Mouse (Mus musculus) gastrocnemius, postnatal 4 days (tissue): ENCODE results near the gene Lhfp. TPM values are rescaled to one million over a fixed set of nuclear protein-coding genes. Genes with fewer than 3 reads are reported as not detected.
"Not testable (repeated sequence)": the region's sequence is repeated elsewhere in the genome, so short reads cannot be mapped to it uniquely, and the experiment has no call there.

ENCODE experiments used
- DNase-seq, 2 experiments: peaks; one replicate each; pipeline ENCODE4 v3.0.0; 2021 to 2022; ENCODE audit warnings: low spot score in 2 of 2, mixed read lengths in 2 of 2
- total RNA-seq, 2 experiments: library from RNA; stranded (reverse); gene quantifications; 2 replicates each; pipeline ENCODE4 v1.2.3; 2021

The Lhfp gene
- total RNA-seq, 2 experiments from 2014 or later, result 56.3 to 64.3 TPM

DNA sequence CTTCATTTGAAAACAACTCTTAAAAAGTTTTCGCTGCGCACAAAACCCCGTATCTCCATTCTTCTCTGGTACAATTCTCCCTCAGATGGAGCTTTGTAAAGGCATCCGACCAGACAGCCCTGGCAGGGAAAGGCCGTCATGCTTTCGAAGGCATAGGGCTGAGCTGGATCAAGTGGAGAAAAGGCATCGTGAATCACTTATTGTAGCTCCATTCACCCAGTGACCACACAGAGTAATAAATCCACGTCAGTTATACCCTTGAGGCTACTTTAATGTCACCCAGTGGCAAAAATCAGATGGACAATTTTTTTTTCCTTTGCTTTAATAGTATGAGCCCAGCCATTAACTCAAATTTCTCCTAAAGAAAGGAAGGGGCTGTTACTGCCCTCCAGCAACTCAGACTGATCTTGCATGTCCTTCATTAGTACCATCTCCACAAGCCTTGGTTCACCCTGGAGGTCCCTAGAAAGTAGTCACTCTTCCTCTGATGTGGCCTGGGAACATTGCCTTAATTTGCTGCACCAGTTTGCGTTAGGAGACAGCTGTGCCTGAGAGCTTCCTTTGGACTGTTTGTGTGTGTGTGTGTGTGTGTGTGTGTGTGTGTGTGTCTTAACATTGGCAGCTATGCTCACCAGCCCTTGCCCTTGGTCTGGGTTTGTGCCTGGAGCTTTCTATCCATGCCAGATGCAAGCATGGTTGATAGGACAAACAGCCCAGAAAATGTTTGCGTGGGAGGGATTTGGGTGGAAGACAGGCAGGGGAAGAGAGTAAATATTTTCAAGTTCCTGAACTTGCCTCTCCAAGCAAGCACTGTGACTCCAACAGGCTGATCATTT is 169.6 kb downstream of the Lhfp start:
- peak; percentile 31 to 62 for DNase-seq

DNA sequence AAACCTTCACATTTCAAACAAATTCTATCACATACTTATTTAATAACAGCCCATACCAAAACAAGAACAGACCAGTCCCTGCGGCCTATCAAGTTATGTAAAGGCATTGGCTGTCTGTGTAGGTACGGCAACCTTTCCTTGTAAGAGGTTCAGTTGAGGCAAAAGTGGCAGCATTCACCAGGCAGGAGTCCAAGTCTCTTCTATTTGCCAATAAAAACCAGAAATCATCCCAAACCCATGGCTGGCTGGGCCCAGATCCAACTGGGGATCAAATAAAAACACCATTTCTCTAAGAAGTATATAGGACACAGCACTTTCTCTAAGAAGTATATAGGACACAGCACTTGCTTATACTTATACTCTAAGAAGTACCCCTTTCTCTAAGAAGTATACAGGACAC is 171.3 kb downstream of the Lhfp start:
- DNase-seq, result no peak

DNA sequence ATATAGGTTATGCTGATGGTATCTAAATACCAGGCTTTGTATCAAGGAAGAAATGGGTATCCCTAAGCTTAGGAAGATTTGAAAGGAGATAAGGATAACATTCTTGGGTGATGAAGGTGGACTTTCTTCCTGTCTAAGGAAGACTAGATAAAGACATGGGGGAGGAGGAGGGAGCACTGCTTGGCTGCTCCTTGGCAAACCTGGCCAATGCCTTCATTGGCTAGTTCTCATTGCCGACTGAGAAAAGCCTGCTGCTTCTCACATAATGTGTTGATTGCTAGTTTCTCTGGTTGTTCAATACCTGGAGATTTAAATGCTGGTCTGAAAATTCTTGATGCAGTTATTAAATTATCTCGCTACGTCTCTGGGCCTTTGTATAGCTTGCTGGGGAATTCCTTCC is 172.0 kb downstream of the Lhfp start:
- DNase-seq, result no peak

DNA sequence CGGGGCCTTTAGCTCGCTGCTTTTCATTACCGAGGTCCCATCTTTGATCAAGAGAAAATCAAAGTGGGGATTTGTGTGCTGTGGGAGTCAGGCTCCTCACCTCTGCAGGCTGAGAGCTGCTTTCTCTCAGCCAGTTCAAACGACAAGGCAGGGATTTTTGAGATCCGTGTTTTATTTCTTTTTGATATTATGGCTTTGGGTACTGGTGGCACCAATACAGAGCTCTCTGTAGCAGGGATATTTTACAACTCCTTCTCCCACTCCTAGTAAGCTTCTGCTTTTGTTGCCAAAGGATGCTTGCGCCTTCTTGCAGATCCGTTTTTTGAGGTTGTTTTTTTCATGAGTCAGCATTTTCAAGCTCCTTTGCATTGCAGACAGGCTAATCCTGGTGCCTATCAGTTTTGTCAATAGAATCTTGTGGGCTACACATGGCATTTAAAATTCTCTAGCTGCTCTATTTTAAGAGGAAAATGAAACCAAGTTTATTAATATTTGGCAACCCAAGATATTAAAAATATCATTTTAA is 172.5 kb downstream of the Lhfp start:
- DNase-seq, result no peak

DNA sequence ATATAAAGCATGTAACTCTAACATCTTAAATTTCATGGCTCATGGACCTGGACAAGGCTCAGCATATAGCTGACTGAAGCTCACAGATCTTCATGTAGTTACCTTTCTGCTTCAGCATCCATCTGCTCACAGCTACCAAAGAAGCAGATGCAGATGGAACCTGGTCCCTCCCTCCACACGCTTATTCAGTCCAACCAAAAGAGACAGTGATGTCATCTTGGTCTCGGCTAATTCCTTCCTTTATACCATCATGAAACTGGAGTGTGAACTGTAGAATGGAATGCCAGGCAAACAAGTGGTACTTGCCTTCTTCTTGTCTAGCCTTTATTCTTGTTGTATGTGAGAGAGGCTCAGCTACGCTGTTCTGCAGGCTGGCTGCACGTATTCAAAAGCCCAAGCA is 173.1 kb downstream of the Lhfp start:
- no peak for DNase-seq

DNA sequence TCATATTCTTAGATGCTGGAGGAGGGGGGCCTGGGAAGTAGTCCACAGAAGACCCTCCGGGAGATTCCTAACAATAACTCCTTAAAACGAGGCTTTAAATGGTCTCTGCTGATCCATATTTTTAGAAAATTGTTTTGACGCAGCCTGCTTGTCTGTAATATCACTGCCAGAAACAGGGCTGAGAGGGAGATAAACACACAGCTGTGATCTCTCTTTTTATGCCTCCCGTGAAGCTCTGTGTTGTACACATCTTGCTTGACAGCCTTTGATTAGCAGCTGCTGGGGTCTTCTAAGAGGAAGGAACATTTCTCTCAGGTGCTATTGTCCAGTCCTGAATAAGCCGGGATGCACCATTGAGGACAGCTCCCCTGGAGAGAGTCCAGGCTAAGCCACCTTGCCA is 176.4 kb downstream of the Lhfp start:
- DNase-seq, result no peak

DNA sequence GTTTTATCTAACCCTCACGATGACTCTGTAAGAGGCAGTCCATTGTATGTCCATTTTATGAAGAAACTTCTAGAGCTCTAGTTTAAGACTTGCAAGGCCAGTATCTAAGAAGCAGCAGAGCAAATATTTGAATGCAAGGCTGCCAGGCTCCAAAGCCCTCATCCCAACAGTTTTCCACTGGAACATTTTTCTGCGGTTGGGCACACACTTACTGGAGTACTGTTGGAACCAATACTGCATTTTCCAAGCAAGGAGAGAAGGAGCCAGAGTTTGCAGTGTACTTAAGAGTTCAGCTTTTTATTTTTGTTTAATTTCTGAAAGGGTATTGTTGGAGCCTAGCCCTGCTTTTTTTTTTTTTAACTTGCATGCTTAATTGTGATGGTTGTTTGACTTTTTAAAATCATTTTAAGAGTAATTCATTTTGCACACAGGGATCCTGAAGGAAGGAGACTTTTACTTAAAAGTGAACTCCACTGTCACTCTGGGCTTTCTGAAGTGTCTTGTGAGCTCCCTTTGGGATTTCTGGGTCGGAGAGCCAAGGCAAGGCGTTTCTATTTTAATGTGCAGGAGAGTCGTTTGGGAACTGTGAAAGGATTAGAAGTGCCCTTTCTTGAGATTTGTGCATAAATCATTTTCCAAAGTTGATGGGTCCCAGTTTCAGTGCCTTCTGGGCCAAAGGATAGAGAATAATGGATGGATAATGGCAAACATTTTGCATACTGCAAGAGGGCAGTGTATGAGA is 180.4 kb downstream of the Lhfp start:
- no peak for DNase-seq

DNA sequence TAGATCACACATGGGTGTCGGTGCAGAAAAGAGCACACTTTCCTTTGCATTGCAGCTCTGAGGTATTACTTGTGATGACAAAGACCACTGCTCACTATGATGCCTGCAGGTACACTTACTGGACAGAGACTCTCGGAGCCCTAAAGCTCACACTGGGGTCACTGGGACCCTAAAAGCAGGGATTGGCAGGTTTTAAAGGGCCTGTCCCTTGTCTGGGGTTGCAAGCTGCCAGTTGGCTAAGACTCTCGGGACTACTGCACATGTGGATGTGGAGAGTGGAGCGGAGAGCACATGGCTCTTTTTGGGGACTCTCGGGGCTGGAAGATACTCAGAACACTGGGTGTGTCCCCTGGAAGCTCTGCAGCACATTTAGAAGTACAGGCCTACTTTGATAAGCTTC is 182.8 kb downstream of the Lhfp start:
- no peak for DNase-seq

DNA sequence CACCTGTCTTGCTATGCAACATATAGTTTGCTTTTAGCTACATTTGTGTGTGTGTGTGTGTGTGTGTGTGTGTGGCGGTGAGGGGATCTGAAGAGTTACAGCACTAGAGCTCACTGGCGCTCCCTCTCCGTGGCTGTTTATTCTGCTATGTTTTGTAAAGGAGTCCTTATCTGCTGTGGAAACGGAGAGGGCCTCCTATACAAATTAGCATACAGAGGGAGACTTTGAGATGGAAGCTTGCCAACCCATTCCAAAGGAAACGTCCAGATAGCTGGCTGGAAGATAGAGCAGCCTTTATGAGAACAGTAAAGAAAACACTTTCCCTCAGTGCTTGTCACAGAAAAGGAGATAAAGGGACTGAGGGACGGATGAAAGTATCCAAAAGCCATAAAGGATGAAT is 184.4 kb downstream of the Lhfp start:
- no peak for DNase-seq

DNA sequence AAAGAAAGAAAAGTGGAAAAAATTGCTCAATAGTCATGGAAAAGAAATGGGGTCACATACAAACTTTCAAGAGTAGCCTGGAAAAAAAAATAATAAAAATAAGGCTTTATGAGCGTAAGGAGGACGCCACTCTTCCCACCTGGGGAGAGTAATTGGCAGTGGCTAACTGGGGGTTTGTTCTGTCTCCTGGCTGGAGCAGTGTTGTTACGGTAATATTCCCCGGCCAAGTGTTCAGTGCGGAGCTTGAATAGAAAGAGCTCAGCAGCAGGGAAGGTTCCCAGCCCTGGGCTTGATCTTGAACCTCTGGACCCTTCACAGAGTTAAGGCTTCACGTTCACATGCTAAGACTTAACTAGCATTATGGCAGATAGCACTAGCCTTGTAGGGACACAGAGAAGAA is 184.9 kb downstream of the Lhfp start:
- DNase-seq, result no peak

DNA sequence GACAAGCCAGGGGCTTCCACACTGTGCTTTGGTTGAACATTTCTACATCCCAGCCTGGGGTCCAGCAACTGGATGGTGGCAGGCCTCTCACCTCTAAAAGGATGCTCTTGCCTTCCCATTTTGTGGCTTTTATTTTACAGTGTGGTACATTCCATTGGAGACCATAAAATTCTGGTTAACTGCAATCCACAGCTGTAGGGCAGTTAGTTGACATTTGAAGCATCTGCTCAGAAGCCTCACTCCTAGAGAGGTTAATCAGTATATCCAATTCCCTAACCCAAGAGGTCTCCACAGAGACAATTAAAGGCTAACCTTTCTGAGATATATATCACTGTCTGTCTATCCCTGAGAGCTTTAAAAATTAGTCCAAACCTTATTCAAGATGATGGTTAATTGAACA is 186.5 kb downstream of the Lhfp start:
- DNase-seq, result no peak

DNA sequence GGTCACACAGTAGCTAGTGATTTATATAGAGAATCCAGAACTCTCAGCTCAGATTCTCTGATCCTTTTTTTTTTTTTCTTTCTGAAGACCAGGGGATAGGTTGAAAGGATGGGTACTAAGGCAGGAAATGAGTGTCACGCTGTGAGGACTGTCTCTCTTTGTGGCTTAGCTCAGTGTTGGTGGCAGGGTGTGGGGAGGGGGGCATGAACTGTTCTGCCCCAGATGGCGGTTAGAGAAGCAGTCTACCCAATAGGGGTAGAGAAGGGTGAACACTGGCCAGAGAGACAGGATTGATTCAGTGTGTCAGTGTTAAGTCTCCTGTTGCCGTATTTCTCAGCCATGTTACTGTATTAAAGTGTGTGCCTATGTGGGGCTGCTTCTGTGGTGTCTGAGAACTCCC is 189.2 kb downstream of the Lhfp start:
- no peak for DNase-seq

DNA sequence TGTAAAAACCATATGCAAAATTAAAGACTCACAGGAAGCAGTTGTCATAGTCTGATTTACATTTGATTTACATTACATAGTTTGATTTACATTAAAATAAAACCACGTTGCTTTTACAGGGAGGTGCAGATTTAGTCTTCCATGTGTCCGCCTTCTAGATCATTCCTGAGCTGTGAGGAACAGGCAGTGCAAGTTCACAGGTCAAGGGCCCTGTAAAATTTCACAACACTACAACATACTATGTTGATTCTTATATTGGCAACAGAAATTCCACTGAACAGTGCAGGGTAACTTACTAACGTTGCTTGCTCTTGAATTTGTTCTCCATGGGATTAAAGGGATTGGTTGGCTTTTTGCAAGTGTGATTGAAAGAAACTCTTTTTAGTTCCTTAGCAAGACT is 189.8 kb downstream of the Lhfp start:
- no peak for DNase-seq

DNA sequence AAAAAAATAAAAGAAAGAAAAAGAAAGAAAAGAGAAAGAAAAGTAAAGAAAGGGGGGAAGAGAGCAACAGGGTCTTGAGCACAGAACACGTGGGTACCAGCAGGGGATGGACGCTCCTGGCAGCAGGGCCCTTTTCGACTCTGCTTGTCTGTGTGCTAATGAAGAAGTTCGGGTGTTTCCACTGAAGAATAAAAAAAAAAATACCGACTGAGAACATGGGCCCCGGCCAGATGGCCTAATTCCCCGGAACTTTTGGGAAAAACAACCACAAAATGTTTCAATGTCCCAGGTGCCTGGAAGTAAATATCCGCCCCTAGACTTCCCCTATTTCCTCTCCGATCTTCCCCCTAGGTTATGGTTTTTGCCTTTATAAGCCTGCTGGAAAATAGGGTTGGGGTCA is 191.1 kb downstream of the Lhfp start:
- DNase-seq, result not testable (repeated sequence)

DNA sequence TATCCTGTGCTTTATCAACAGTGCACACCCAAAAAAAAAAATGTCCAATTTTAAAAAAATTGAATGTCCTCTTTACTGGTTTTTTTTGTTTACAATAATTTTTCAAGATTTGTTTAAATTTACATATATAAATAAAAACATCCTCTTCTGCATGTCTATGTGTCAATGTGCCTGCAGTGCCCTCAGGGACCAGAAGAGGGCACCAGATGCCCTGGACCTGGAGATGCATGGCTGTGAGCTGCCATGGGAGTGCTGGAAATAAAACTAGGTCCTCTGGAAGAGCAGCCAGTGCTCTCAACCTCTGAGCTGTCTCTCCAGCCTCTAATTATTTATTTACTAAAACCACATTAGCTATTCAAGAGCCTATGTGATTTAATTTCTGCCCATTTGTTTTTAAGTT is 193.4 kb downstream of the Lhfp start:
- no peak for DNase-seq

DNA sequence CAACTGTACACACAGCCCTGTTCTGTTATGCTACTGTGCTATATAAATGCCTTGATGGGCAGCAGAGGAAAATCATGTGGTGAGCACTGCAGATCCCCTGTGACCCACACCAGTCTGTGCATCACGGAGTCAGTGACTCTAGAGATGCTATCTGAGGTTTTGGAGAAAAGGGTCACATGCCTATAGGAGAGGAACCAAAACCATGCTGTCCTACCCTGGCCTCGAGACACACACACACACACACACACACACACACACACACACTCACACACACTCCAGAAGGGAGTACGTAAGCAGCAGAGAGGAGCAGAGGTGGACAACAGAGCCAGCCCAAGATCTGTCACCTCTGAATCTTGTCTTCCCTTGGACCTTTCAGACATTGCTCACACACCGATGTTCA is 195.1 kb downstream of the Lhfp start:
- DNase-seq, result no peak

DNA sequence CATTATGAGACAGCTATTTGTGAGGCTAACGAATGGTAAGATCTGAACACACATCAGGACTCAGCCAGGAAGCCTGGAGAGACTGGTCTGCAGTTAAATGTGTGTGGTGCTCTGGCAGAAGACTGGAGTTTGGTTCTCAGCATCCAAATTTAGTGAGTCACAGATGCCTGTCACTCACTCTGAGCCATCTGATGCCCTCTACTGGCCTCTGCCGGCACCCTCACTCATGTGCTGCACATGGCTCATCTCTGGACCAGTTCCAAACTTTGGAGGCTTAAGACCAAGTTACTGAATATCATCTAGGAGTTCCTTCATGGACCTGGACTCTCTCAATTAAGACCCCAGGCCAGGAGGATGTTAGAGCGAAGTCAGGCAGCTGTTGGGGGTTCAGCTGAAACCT is 198.8 kb downstream of the Lhfp start:
- DNase-seq, result no peak

DNA sequence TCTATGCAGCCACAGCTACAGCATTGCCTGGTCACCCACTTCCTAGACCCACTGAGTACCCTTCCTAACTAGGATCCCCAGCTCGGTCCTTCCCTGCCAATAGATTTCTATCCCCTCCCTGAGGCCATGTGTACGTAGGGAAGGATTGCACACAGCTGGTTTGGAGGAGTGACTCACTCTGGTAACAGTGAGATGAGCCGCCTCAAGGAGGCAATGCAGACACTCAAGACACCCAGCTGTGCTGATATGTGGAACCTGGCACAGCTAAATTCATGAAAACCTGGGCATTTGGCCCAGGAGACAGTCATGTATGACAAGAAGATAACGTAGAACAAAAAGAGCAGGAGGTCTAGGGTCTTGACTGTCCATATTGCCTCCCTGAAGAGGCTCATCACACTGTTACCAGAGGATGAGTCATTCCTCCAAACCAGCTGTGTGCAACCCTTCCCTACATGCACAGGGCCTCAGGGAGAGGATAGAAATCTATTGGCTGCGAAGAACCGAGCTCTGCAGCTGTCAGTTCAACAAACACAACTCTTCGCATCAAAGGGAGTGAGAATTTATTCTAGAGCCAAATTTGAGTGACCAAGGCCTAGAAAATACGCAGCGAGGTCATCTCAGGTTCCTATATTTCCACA is 204.4 kb downstream of the Lhfp start:
- DNase-seq, result no peak

DNA sequence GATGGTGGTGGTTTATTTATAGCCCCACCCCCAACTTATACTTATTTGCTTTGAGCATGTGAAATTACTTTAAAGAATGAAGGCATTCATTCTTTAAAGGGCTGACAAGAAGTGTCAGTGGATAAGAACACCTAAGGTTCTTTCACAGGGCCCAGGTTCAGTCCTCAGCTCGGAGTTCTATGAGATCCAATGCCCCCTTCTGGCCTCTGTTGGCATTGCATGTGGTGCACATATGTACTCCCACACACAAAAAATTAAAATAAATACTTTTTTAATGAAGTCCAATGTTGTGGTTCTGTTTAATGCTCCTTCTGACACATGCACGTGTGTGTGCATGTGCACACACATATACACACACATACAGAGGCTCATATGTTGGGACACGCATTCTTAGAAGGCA is 205.8 kb downstream of the Lhfp start:
- peak in 1 of 2 experiments; percentile 47 for DNase-seq

DNA sequence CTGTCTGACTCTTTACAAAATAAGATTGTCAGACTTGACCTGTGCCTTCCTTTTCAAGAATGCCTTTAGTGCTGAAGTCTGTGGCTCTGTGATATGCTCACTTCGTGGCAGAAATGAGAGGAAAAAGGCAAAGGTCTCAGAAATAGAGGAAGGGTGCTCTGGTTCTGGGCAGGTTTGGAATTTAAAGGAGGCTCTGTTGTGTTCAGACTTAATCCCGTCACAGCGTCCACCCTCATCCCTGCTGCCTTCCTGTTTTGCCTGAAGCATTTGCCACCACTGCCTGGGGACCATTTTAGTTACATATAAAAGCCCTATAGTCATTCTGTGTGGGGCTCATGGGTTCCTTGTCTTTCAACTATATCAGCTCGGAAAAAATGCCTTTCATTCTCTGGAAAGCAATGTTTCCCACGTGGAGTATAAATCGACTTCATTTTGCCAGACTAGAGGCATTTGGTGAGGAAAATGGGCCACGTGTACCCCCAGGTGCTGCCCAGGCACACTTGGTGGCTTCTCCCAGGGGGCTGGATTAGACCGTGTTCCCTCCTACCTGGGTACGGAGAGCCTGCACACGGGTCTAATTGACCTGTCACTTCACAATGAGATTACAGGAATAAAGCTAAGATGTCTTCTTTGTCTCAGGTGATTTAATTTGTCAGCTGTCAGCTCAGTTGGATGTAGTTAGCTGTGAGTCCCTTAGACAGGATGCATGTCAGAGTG is 207.0 kb downstream of the Lhfp start:
- no peak for DNase-seq

DNA sequence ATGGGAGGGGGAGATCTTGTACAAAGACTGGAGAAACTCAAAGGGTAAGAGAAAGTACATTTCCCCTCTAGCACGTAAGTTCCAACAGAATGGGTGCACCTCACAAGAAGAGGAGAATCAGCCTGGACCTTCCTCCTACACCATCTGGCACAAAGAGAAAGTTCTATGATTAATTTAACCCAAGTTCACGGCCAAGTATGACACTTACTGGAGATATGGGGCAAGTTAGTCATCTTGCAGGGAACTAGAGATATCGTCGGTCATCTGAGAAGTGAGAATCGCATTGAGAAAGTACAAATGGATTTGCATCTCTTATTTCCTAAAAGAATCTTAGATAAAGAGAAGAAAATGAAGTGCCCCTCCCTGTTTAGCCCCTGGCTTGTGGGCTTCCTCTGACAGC is 211.2 kb downstream of the Lhfp start:
- no peak for DNase-seq
